Mouse (Mus musculus): ENCODE results near the gene Vmn1r230. TPM values are rescaled to one million over a fixed set of nuclear protein-coding genes. Genes with fewer than 3 reads are reported as not detected.

The Vmn1r230 gene
- total RNA-seq (2014; rRNA removed) (not detected in 2 replicates), polyA plus RNA-seq (2012; rRNA removed) (not detected in 2 replicates)

DNA sequence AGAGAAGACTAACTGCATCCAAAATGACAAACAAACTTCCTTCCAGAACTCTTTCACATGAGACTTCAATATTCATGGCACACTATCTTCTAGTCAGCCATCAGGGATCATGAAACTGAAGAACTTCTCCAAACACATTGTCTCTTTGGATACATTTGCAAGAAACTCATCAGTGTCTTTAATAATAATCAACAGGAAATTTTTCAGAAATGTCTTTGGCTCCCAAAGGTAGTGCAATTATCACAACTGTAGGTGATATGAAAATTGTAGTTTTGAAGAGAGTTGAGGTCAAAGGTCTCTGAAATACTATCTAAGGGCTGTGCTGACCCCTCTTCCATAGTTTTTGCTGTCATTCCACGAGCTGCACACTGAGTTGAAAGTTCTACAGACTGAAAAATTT, at the start of gene Vmn1r230:
Gene Vmn1r230, plus strand, starts transcription at position 301 of the 400 bp plus-strand sequence.
- no peak within 1 kb of the TSS for H3K4me3 ChIP-seq (ENCODE audit: insufficient read depth, low read depth, low read length)
- no peak for DNase-seq (ENCODE audit: extremely low read depth, low read depth, low spot score)
- H3K27ac ChIP-seq (replicated peaks; ENCODE audit: insufficient read depth, low read depth, low read length), result no peak within 1 kb of the TSS
- no peaks in the 10 kb centered on the region for H3K27me3 ChIP-seq (ENCODE audit: control insufficient read depth, insufficient read depth, low read length)
- H3K9ac ChIP-seq (ENCODE audit: low read depth, low read length), result no peak within 1 kb of the TSS
- no peaks in the 10 kb centered on the region for H3K4me1 ChIP-seq (ENCODE audit: control insufficient read depth, insufficient read depth, low read length)
- H3K36me3 ChIP-seq (ENCODE audit: control insufficient read depth, insufficient read depth, low read length), result no peaks in the 10 kb centered on the region
- H3K79me2 ChIP-seq (ENCODE audit: control insufficient read depth, insufficient read depth, low read length), result no peaks in the 10 kb centered on the region
- WGBS, result 4% methylated on average over 1 of the region's 1 CpGs
- TF ChIP-seq CTCF (IDR thresholded peaks at IDR 0.05; ENCODE audit: low read depth, low read length) (no peak), POLR2A (IDR thresholded peaks at IDR 0.05; ENCODE audit: extremely low read depth, insufficient read depth, low read length) (no peak)

- TF ChIP-seq CTCF (IDR thresholded peaks at IDR 0.05; ENCODE audit: low read depth, low read length), result no peak
- TF ChIP-seq POLR2A (IDR thresholded peaks at IDR 0.05; ENCODE audit: extremely low read depth, insufficient read depth, low read length), result no peak
- Histone ChIP-seq H3K9ac (ENCODE audit: low read depth, low read length) (no peak within 1 kb of the TSS), H3K36me3 (ENCODE audit: control insufficient read depth, insufficient read depth, low read length) (no peaks in the 10 kb centered on the region), H3K4me1 (ENCODE audit: control insufficient read depth, insufficient read depth, low read length) (no peaks in the 10 kb centered on the region), H3K27me3 (ENCODE audit: control insufficient read depth, insufficient read depth, low read length) (no peaks in the 10 kb centered on the region), H3K27ac (replicated peaks; ENCODE audit: insufficient read depth, low read depth, low read length) (no peak within 1 kb of the TSS), H3K79me2 (ENCODE audit: control insufficient read depth, insufficient read depth, low read length) (no peaks in the 10 kb centered on the region), H3K4me3 (ENCODE audit: insufficient read depth, low read depth, low read length) (no peak within 1 kb of the TSS)
- 48% methylated on average over 1 of the region's 1 CpGs for WGBS
- DNase-seq (ENCODE audit: extremely low read depth, low read depth, low spot score), result no peak
Observed at GRCm38 (mm10) chr17:20811255-20811654, 29.0 kb upstream of the Vmn1r230 start, which contains the start of gene Vmn1r229. Gene Vmn1r229 (plus strand): TSS chr17:20811555.

Other genes starting within 250 kb of the Vmn1r230 start
- gene Vmn2r110, start 244.0 kb upstream of the Vmn1r230 start, total RNA-seq (2014; rRNA removed), result not detected in 2 replicates
- not detected in 2 replicates for gene Vmn2r110, start 244.0 kb upstream of the Vmn1r230 start, polyA plus RNA-seq (2012; rRNA removed)
- gene Fpr-rs3, start 215.6 kb upstream of the Vmn1r230 start, total RNA-seq (2014; rRNA removed), result not detected in 2 replicates
- not detected in 2 replicates for gene Fpr-rs3, start 215.6 kb upstream of the Vmn1r230 start, polyA plus RNA-seq (2012; rRNA removed)
- not detected in 2 replicates for gene Vmn1r226, start 157.6 kb upstream of the Vmn1r230 start, total RNA-seq (2014; rRNA removed)
- gene Vmn1r226, start 157.6 kb upstream of the Vmn1r230 start, polyA plus RNA-seq (2012; rRNA removed), result not detected in 2 replicates
- not detected in 2 replicates for gene Vmn1r227, start 110.6 kb upstream of the Vmn1r230 start, total RNA-seq (2014; rRNA removed)
- gene Vmn1r227, start 110.6 kb upstream of the Vmn1r230 start, polyA plus RNA-seq (2012; rRNA removed), result not detected in 2 replicates
- gene Vmn1r228, start 54.3 kb upstream of the Vmn1r230 start, total RNA-seq (2014; rRNA removed), result not detected in 2 replicates
- not detected in 2 replicates for gene Vmn1r228, start 54.3 kb upstream of the Vmn1r230 start, polyA plus RNA-seq (2012; rRNA removed)
- gene Vmn1r229, start 28.9 kb upstream of the Vmn1r230 start, total RNA-seq (2014; rRNA removed), result not detected in 2 replicates
- gene Vmn1r229, start 28.9 kb upstream of the Vmn1r230 start, polyA plus RNA-seq (2012; rRNA removed), result not detected in 2 replicates
- not detected in 2 replicates for gene Vmn1r231, start 64.6 kb downstream of the Vmn1r230 start, total RNA-seq (2014; rRNA removed)
- gene Vmn1r231, start 64.6 kb downstream of the Vmn1r230 start, polyA plus RNA-seq (2012; rRNA removed), result not detected in 2 replicates
- not detected in 2 replicates for gene Vmn1r232, start 79.3 kb downstream of the Vmn1r230 start, total RNA-seq (2014; rRNA removed)
- gene Vmn1r232, start 79.3 kb downstream of the Vmn1r230 start, polyA plus RNA-seq (2012; rRNA removed), result not detected in 2 replicates
- 31.1 and 40.5 TPM in 2 replicates for gene Ppp2r1a, start 104.9 kb downstream of the Vmn1r230 start, total RNA-seq (2014; rRNA removed)
- gene Ppp2r1a, start 104.9 kb downstream of the Vmn1r230 start, polyA plus RNA-seq (2012; rRNA removed), result 62.9 and 70.2 TPM in 2 replicates
- gene Vmn1r233, start 156.0 kb downstream of the Vmn1r230 start, total RNA-seq (2014; rRNA removed), result not detected in 2 replicates
- gene Vmn1r233, start 156.0 kb downstream of the Vmn1r230 start, polyA plus RNA-seq (2012; rRNA removed), result not detected in 2 replicates
- gene Zfp160, start 168.5 kb downstream of the Vmn1r230 start, total RNA-seq (2014; rRNA removed), result 8.1 and 9.4 TPM in 2 replicates
- gene Zfp160, start 168.5 kb downstream of the Vmn1r230 start, polyA plus RNA-seq (2012; rRNA removed), result 0.71 and 1.5 TPM in 2 replicates